Mouse (Mus musculus) embryo, embryonic 11 days (tissue): ENCODE results near the gene Fgf22.
"Not testable (repeated sequence)": the region's sequence is repeated elsewhere in the genome, so short reads cannot be mapped to it uniquely, and the experiment has no call there.

Experiments used
- DNase-seq: peaks from one replicate; pipeline ENCODE4 v3.0.0-alpha.2; 2015

The Fgf22 gene

GRCm38 (mm10) chr10:79733847-79734246, 21.0 kb upstream of the Fgf22 start:
- DNase-seq, result no peak

- DNase-seq, result peak; percentile 43
Observed at GRCm38 (mm10) chr10:79735361-79735760, 19.5 kb upstream of the Fgf22 start.

GRCm38 (mm10) chr10:79736706-79737105, 18.2 kb upstream of the Fgf22 start:
- no peak for DNase-seq

GRCm38 (mm10) chr10:79738259-79738658, 16.6 kb upstream of the Fgf22 start:
- no peak for DNase-seq

- DNase-seq, result no peak
Observed at GRCm38 (mm10) chr10:79739234-79739633, 15.6 kb upstream of the Fgf22 start.

- no peak for DNase-seq
Observed at GRCm38 (mm10) chr10:79740863-79741262, 14.0 kb upstream of the Fgf22 start.

- no peak for DNase-seq
Observed at GRCm38 (mm10) chr10:79743161-79743560, 11.7 kb upstream of the Fgf22 start.

- no peak for DNase-seq
Observed at GRCm38 (mm10) chr10:79743650-79744365, 11.1 kb upstream of the Fgf22 start.

GRCm38 (mm10) chr10:79745411-79745810, 9.5 kb upstream of the Fgf22 start:
- no peak for DNase-seq

- peak; percentile 98 for DNase-seq
Observed at GRCm38 (mm10) chr10:79745898-79746773, 8.7 kb upstream of the Fgf22 start, which contains the start of gene Polrmt. TSS of gene Polrmt (minus strand) at chr10:79746581.

GRCm38 (mm10) chr10:79746774-79747151, 8.1 kb upstream of the Fgf22 start:
- DNase-seq, result no peak

GRCm38 (mm10) chr10:79748496-79748895, 6.4 kb upstream of the Fgf22 start:
- DNase-seq, result no peak

GRCm38 (mm10) chr10:79755854-79756253, 978 bp downstream of the Fgf22 start:
- DNase-seq, result no peak

GRCm38 (mm10) chr10:79756660-79757059, 1.8 kb downstream of the Fgf22 start:
- no peak for DNase-seq

- not testable (repeated sequence) for DNase-seq
Observed at GRCm38 (mm10) chr10:79759675-79760074, 4.8 kb downstream of the Fgf22 start.

GRCm38 (mm10) chr10:79760603-79761143, 5.8 kb downstream of the Fgf22 start:
- DNase-seq, result no peak

- no peak for DNase-seq
Observed at GRCm38 (mm10) chr10:79762875-79763274, 8.0 kb downstream of the Fgf22 start.

- no peak for DNase-seq
Observed at GRCm38 (mm10) chr10:79764234-79764633, 9.4 kb downstream of the Fgf22 start.

- no peak for DNase-seq
Observed at GRCm38 (mm10) chr10:79765228-79765745, 10.4 kb downstream of the Fgf22 start.

- no peak for DNase-seq
Observed at GRCm38 (mm10) chr10:79766001-79766507, 11.2 kb downstream of the Fgf22 start.

GRCm38 (mm10) chr10:79766508-79767325, 11.8 kb downstream of the Fgf22 start, which contains the start of gene Rnf126:
TSS of gene Rnf126 (minus strand) at chr10:79766952.
- peak; percentile 99 for DNase-seq
